Mouse (Mus musculus) megakaryocyte, embryonic 14.5 days (primary cell): ENCODE measurements around the gene 1700001L19Rik.

Experiments
- FLI1 ChIP-seq: IDR thresholded peaks from 2 replicates; pipeline ENCODE4 v1.6.1; 2012; ENCODE audit warnings: low read length, inconsistent platforms, mixed read lengths
- GATA1 ChIP-seq: IDR thresholded peaks from 3 replicates; pipeline ENCODE4 v1.6.1; 2012; ENCODE audit warnings: mixed read lengths, low read length, inconsistent platforms, borderline replicate concordance

GRCm38 (mm10) chr13:68572966-68573913 is 24.0 kb upstream of the 1700001L19Rik start:
- no peak for TF ChIP-seq GATA1
- TF ChIP-seq FLI1 = no peak
